Mouse (Mus musculus): ENCODE measurements around the gene Mesd. TPM values are rescaled to one million over a fixed set of nuclear protein-coding genes. Genes with fewer than 3 reads are reported as not detected.
"Not testable (repeated sequence)": the region's sequence is repeated elsewhere in the genome, so short reads cannot be mapped to it uniquely, and the experiment has no call there.

Gene Mesd
- polyA plus RNA-seq, 1 experiment from 2014 or later: 79.4 TPM

- no peaks in the 10 kb centered on the region for H3K9me3 ChIP-seq (replicated peaks)
- peak overlapping the region; percentile 85 for H3K9ac ChIP-seq
- WGBS: 14% methylated on average over 56 of the region's 56 CpGs
- H3K27me3 ChIP-seq: no peaks in the 10 kb centered on the region
- H3K4me3 ChIP-seq (replicated peaks): peak overlapping the region; percentile 77
- peak overlapping the region; percentile 92 for H3K27ac ChIP-seq (replicated peaks)
- peaks cover 50% of the 10 kb centered on the region for H3K4me1 ChIP-seq
- peak; percentile 11; the same call in 1 of the 2 replicates for ATAC-seq (ENCODE audit: insufficient number of reproducible peaks, low FRiP score, low TSS enrichment, low read depth)
- H3K36me3 ChIP-seq: peaks cover 4% of the 10 kb centered on the region; the same call in 1 of the 2 replicates
- peak overlapping the region; percentile 94 for H3K4me2 ChIP-seq (replicated peaks)
Observed at GRCm38 (mm10) chr7:83882633-83883275, 1.5 kb upstream of the Mesd start.

- WGBS: under 1% methylated on average over 90 of the region's 91 CpGs
- ATAC-seq (ENCODE audit: insufficient number of reproducible peaks, low FRiP score, low TSS enrichment, low read depth): peak; percentile 79
- Histone ChIP-seq H3K4me1 (peaks cover 45% of the 10 kb centered on the region), H3K27ac (replicated peaks) (peak overlapping the region; percentile 92), H3K4me3 (replicated peaks) (peak overlapping the region; percentile 77), H3K36me3 (no peaks in the 10 kb centered on the region), H3K4me2 (replicated peaks) (peak overlapping the region; percentile 94), H3K27me3 (no peaks in the 10 kb centered on the region), H3K9ac (peak overlapping the region; percentile 85), H3K9me3 (replicated peaks) (no peaks in the 10 kb centered on the region)
Observed at GRCm38 (mm10) chr7:83883276-83884020, 818 bp upstream of the Mesd start.

- Histone ChIP-seq H3K27ac (replicated peaks) (peak overlapping the region; percentile 92), H3K4me2 (replicated peaks) (peak overlapping the region; percentile 94), H3K9ac (peak overlapping the region; percentile 85; the same call in 1 of the 2 replicates), H3K27me3 (no peaks in the 10 kb centered on the region), H3K9me3 (replicated peaks) (no peaks in the 10 kb centered on the region), H3K36me3 (no peaks in the 10 kb centered on the region), H3K4me3 (replicated peaks) (peak overlapping the region; percentile 77), H3K4me1 (peaks cover 40% of the 10 kb centered on the region)
- 40% methylated on average over 6 of the region's 6 CpGs for WGBS
- no peak for ATAC-seq (ENCODE audit: insufficient number of reproducible peaks, low FRiP score, low TSS enrichment, low read depth)
Observed at GRCm38 (mm10) chr7:83884921-83885532, 761 bp downstream of the Mesd start.

GRCm38 (mm10) chr7:83885835-83886234 is 1.6 kb downstream of the Mesd start:
- H3K27ac ChIP-seq (replicated peaks): no peak overlapping the region
- no peak overlapping the region for H3K4me2 ChIP-seq (replicated peaks)
- no peaks in the 10 kb centered on the region for H3K36me3 ChIP-seq
- H3K9me3 ChIP-seq (replicated peaks): no peaks in the 10 kb centered on the region
- ATAC-seq (ENCODE audit: insufficient number of reproducible peaks, low FRiP score, low TSS enrichment, low read depth): no peak
- H3K27me3 ChIP-seq: no peaks in the 10 kb centered on the region
- peaks cover 35% of the 10 kb centered on the region for H3K4me1 ChIP-seq
- 95% methylated on average over 4 of the region's 4 CpGs for WGBS
- no peak overlapping the region for H3K9ac ChIP-seq
- H3K4me3 ChIP-seq (replicated peaks): no peak overlapping the region

GRCm38 (mm10) chr7:83886366-83887129 is 2.3 kb downstream of the Mesd start:
- Histone ChIP-seq H3K27me3 (no peaks in the 10 kb centered on the region), H3K4me3 (replicated peaks) (no peak overlapping the region), H3K36me3 (no peaks in the 10 kb centered on the region), H3K27ac (replicated peaks) (no peak overlapping the region), H3K4me1 (peaks cover 32% of the 10 kb centered on the region), H3K9ac (no peak overlapping the region), H3K4me2 (replicated peaks) (no peak overlapping the region), H3K9me3 (replicated peaks) (no peaks in the 10 kb centered on the region)
- WGBS: 91% methylated on average over 6 of the region's 6 CpGs
- ATAC-seq (ENCODE audit: insufficient number of reproducible peaks, low FRiP score, low TSS enrichment, low read depth): no peak

- Histone ChIP-seq H3K27ac (replicated peaks) (no peak overlapping the region), H3K27me3 (no peaks in the 10 kb centered on the region), H3K36me3 (no peaks in the 10 kb centered on the region), H3K9me3 (replicated peaks) (no peaks in the 10 kb centered on the region), H3K4me3 (replicated peaks) (no peak overlapping the region), H3K4me1 (peaks cover 32% of the 10 kb centered on the region), H3K4me2 (replicated peaks) (no peak overlapping the region), H3K9ac (no peak overlapping the region)
- ATAC-seq (ENCODE audit: insufficient number of reproducible peaks, low FRiP score, low TSS enrichment, low read depth): no peak
- WGBS: 35% methylated on average over 3 of the region's 3 CpGs
Observed at GRCm38 (mm10) chr7:83889383-83889782, 5.1 kb downstream of the Mesd start.

- 82% methylated on average over 5 of the region's 5 CpGs for WGBS
- not testable (repeated sequence) for ATAC-seq (ENCODE audit: insufficient number of reproducible peaks, low FRiP score, low TSS enrichment, low read depth); H3K9me3 ChIP-seq (replicated peaks); H3K9ac ChIP-seq; H3K27ac ChIP-seq (replicated peaks); H3K4me2 ChIP-seq (replicated peaks); H3K4me3 ChIP-seq (replicated peaks); H3K27me3 ChIP-seq; H3K36me3 ChIP-seq
- H3K4me1 ChIP-seq: peaks cover 26% of the 10 kb centered on the region
Observed at GRCm38 (mm10) chr7:83889946-83890345, 5.7 kb downstream of the Mesd start.

- Histone ChIP-seq H3K9me3 (replicated peaks) (no peaks in the 10 kb centered on the region), H3K27me3 (no peaks in the 10 kb centered on the region), H3K4me2 (replicated peaks) (peak overlapping the region; percentile 70), H3K27ac (replicated peaks) (peak overlapping the region; percentile 92), H3K9ac (peak overlapping the region; percentile 84), H3K4me3 (replicated peaks) (peak overlapping the region; percentile 83), H3K4me1 (peaks cover 23% of the 10 kb centered on the region), H3K36me3 (peaks cover 9% of the 10 kb centered on the region)
- ATAC-seq (ENCODE audit: insufficient number of reproducible peaks, low FRiP score, low TSS enrichment, low read depth): peak; percentile 96
- 2% methylated on average over 44 of the region's 44 CpGs for WGBS
Observed at GRCm38 (mm10) chr7:83891433-83892332, 7.4 kb downstream of the Mesd start.

- peak overlapping the region; percentile 70 for H3K4me2 ChIP-seq (replicated peaks)
- peak; percentile 2; the same call in 1 of the 2 replicates for ATAC-seq (ENCODE audit: insufficient number of reproducible peaks, low FRiP score, low TSS enrichment, low read depth)
- WGBS: under 1% methylated on average over 21 of the region's 21 CpGs
- peaks cover 23% of the 10 kb centered on the region for H3K4me1 ChIP-seq
- H3K27ac ChIP-seq (replicated peaks): peak overlapping the region; percentile 92
- peaks cover 11% of the 10 kb centered on the region for H3K36me3 ChIP-seq
- H3K4me3 ChIP-seq (replicated peaks): peak overlapping the region; percentile 83
- H3K9ac ChIP-seq: peak overlapping the region; percentile 84
- H3K27me3 ChIP-seq: no peaks in the 10 kb centered on the region
- H3K9me3 ChIP-seq (replicated peaks): no peaks in the 10 kb centered on the region
Observed at GRCm38 (mm10) chr7:83892333-83892669, 8.0 kb downstream of the Mesd start.

GRCm38 (mm10) chr7:83894348-83894747 is 10.1 kb downstream of the Mesd start:
- 83% methylated on average over 1 of the region's 1 CpGs for WGBS
- no peak for ATAC-seq (ENCODE audit: insufficient number of reproducible peaks, low FRiP score, low TSS enrichment, low read depth)
- Histone ChIP-seq H3K27me3 (no peaks in the 10 kb centered on the region), H3K4me3 (replicated peaks) (no peak overlapping the region), H3K9me3 (replicated peaks) (no peaks in the 10 kb centered on the region), H3K9ac (no peak overlapping the region), H3K27ac (replicated peaks) (no peak overlapping the region), H3K4me2 (replicated peaks) (no peak overlapping the region), H3K36me3 (peaks cover 32% of the 10 kb centered on the region), H3K4me1 (peaks cover 23% of the 10 kb centered on the region)
